Mouse (Mus musculus): ENCODE data around the gene Cdk8. TPM values are rescaled to one million over a fixed set of nuclear protein-coding genes. Genes with fewer than 3 reads are reported as not detected.

Cdk8 gene
- total and polyA plus RNA-seq, 3 experiments = 28.3 to 160 (median 67.0) TPM

DNA sequence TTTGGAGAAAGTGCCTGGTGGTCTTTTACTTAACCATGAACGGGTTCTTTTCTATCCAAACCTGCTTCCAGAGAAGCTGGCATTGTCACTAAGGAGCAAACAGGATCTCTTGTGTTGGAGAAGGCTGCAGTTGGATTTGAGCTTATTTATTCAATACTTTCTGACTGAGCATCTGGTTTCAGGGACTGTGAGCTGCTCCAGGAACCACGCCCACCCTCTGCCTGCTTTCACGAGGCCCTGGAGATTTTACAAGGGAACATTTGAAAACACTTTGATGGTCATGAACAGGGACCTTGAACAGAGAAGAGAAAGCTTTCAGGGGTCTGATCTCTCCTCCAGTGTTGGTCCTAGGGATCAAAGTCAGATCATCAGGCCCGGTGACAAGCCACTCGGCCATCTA, 87.0 kb downstream of the Cdk8 start:
- H3K4me3 ChIP-seq (ENCODE audit: low read depth, low read length) = no peak overlapping the region
- TF ChIP-seq GATA2 (IDR thresholded peaks at IDR 0.05; ENCODE audit: borderline replicate concordance, low read depth, low read length) = no peak
- TF ChIP-seq POLR2AphosphoS5 (IDR thresholded peaks at IDR 0.05; ENCODE audit: insufficient replicate concordance, low read depth, low read length) = no peak
- TF ChIP-seq CTCF (IDR thresholded peaks at IDR 0.05; ENCODE audit: low read depth, low read length) = no peak
- no peak for TF ChIP-seq TAL1 (conservative IDR thresholded peaks at IDR 0.05; ENCODE audit: low read depth, low read length)
- no peak for TF ChIP-seq GATA1 (IDR thresholded peaks at IDR 0.05; ENCODE audit: borderline replicate concordance, low read length)
- no peaks in the 10 kb centered on the region for H3K9me3 ChIP-seq (replicated peaks)
- no peaks in the 10 kb centered on the region; the same call in 1 of the 2 replicates for H3K27me3 ChIP-seq (ENCODE audit: insufficient read depth, low read length)
- ATAC-seq (ENCODE audit: extremely low read depth, insufficient number of reproducible peaks, low FRiP score, poor library complexity, severe bottlenecking) = no peak
- H3K4me1 ChIP-seq (ENCODE audit: insufficient read depth, low read depth, low read length) = no peaks in the 10 kb centered on the region
- no peak for DNase-seq (ENCODE audit: low spot score)
- H3K36me3 ChIP-seq (replicated peaks) = no peaks in the 10 kb centered on the region

DNA sequence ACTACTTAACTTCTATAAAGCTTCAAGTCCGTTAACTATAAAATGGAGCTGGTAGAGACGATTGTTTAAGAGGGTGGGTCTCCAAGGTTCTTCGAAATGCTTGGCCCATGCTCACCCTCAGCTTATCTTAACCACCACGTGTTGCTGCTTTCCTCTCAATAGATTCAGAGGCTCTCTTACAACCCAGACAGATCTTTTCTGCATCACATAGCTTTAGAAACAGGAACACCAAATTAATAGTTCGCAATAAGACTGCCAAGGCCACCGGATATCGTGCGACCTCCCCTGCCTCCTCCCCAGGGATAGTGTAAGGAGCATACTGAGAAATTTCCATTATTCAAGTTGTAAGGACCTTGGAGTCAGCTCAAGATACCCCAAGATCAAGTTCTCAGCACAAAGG, 87.4 kb downstream of the Cdk8 start:
- Histone ChIP-seq H3K9me3 (replicated peaks) (no peaks in the 10 kb centered on the region), H3K4me1 (ENCODE audit: insufficient read depth, low read depth, low read length) (no peaks in the 10 kb centered on the region), H3K36me3 (replicated peaks) (no peaks in the 10 kb centered on the region), H3K27me3 (ENCODE audit: insufficient read depth, low read length) (no peaks in the 10 kb centered on the region; the same call in 1 of the 2 replicates), H3K4me3 (ENCODE audit: low read depth, low read length) (no peak overlapping the region)
- DNase-seq (ENCODE audit: low spot score) = no peak
- TF ChIP-seq GATA1 (IDR thresholded peaks at IDR 0.05; ENCODE audit: borderline replicate concordance, low read length) (no peak), TAL1 (conservative IDR thresholded peaks at IDR 0.05; ENCODE audit: low read depth, low read length) (no peak), CTCF (IDR thresholded peaks at IDR 0.05; ENCODE audit: low read depth, low read length) (no peak), POLR2AphosphoS5 (IDR thresholded peaks at IDR 0.05; ENCODE audit: insufficient replicate concordance, low read depth, low read length) (no peak), GATA2 (IDR thresholded peaks at IDR 0.05; ENCODE audit: borderline replicate concordance, low read depth, low read length) (no peak)
- ATAC-seq (ENCODE audit: extremely low read depth, insufficient number of reproducible peaks, low FRiP score, poor library complexity, severe bottlenecking) = no peak

- H3K27me3 ChIP-seq (ENCODE audit: insufficient read depth, low read length) = no peaks in the 10 kb centered on the region
- no peak overlapping the region for H3K4me3 ChIP-seq (ENCODE audit: low read depth, low read length)
- ATAC-seq (ENCODE audit: extremely low read depth, insufficient number of reproducible peaks, low FRiP score, poor library complexity, severe bottlenecking) (no peak), DNase-seq (ENCODE audit: low spot score) (no peak)
- no peaks in the 10 kb centered on the region for H3K9me3 ChIP-seq (replicated peaks)
- TF ChIP-seq POLR2AphosphoS5 (IDR thresholded peaks at IDR 0.05; ENCODE audit: insufficient replicate concordance, low read depth, low read length) = no peak
- no peak for TF ChIP-seq TAL1 (conservative IDR thresholded peaks at IDR 0.05; ENCODE audit: low read depth, low read length)
- no peak for TF ChIP-seq GATA2 (IDR thresholded peaks at IDR 0.05; ENCODE audit: borderline replicate concordance, low read depth, low read length)
- no peaks in the 10 kb centered on the region for H3K36me3 ChIP-seq (replicated peaks)
- no peaks in the 10 kb centered on the region for H3K4me1 ChIP-seq (ENCODE audit: insufficient read depth, low read depth, low read length)
These were observed 97.9 kb downstream of the Cdk8 start for GRCm38 (mm10) chr5:146328941-146329340.

GRCm38 (mm10) chr5:146329541-146329940, 98.5 kb downstream of the Cdk8 start:
- H3K4me3 ChIP-seq (ENCODE audit: low read depth, low read length) = no peak overlapping the region
- H3K4me1 ChIP-seq (ENCODE audit: insufficient read depth, low read depth, low read length) = no peaks in the 10 kb centered on the region
- ATAC-seq (ENCODE audit: extremely low read depth, insufficient number of reproducible peaks, low FRiP score, poor library complexity, severe bottlenecking) (no peak), DNase-seq (ENCODE audit: low spot score) (no peak)
- H3K36me3 ChIP-seq (replicated peaks) = no peaks in the 10 kb centered on the region
- no peaks in the 10 kb centered on the region for H3K9me3 ChIP-seq (replicated peaks)
- H3K27me3 ChIP-seq (ENCODE audit: insufficient read depth, low read length) = no peaks in the 10 kb centered on the region
- TF ChIP-seq POLR2AphosphoS5 (IDR thresholded peaks at IDR 0.05; ENCODE audit: insufficient replicate concordance, low read depth, low read length) (no peak), GATA1 (IDR thresholded peaks at IDR 0.05; ENCODE audit: borderline replicate concordance, low read length) (no peak), TAL1 (conservative IDR thresholded peaks at IDR 0.05; ENCODE audit: low read depth, low read length) (no peak), CTCF (IDR thresholded peaks at IDR 0.05; ENCODE audit: low read depth, low read length) (no peak), GATA2 (IDR thresholded peaks at IDR 0.05; ENCODE audit: borderline replicate concordance, low read depth, low read length) (no peak)

DNA sequence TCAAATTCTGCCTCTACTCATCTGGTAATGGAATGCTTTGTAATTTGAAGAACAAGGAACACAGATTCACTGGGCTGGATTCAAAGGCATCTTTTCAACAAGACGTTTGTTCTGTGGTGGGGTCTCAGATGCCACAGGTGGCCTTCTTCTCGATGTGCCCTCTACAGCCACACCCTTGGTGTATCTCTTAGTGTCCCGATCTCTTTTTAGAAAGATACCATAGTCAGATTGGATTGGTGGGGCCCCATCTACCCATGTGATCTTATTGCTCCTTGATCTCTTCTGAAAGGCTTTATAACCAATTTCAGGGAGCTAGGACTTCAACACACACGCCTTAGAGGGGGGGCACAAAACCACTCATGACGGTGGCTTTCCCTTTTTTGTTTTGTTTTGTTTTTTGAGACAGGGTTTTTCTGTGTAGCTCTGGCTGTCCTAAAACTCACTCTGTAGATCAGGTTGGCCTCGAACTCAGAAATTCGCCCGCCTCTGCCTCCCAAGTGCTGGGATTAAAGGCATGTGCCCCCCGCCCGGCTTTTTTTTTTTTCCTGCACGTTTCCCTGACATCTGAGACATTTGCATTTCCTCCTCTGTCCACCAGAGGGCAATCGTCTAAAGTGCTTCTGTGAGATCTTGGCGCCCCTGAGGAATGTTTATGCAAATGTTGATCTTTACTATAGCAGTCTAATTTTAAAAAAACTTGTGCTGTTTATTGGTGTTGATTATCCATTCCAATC, 99.2 kb downstream of the Cdk8 start:
- no peaks in the 10 kb centered on the region for H3K4me1 ChIP-seq (ENCODE audit: insufficient read depth, low read depth, low read length)
- no peaks in the 10 kb centered on the region for H3K9me3 ChIP-seq (replicated peaks)
- H3K27me3 ChIP-seq (ENCODE audit: insufficient read depth, low read length) = no peaks in the 10 kb centered on the region
- ATAC-seq (ENCODE audit: extremely low read depth, insufficient number of reproducible peaks, low FRiP score, poor library complexity, severe bottlenecking) (peak; percentile 54; the same call in 1 of the 2 replicates), DNase-seq (ENCODE audit: low spot score) (peak; percentile 25)
- H3K36me3 ChIP-seq (replicated peaks) = no peaks in the 10 kb centered on the region
- no peak for TF ChIP-seq POLR2AphosphoS5 (IDR thresholded peaks at IDR 0.05; ENCODE audit: insufficient replicate concordance, low read depth, low read length)
- TF ChIP-seq GATA1 (IDR thresholded peaks at IDR 0.05; ENCODE audit: borderline replicate concordance, low read length) = no peak
- TF ChIP-seq TAL1 (conservative IDR thresholded peaks at IDR 0.05; ENCODE audit: low read depth, low read length) = no peak
- no peak for TF ChIP-seq GATA2 (IDR thresholded peaks at IDR 0.05; ENCODE audit: borderline replicate concordance, low read depth, low read length)
- peak; percentile 41; the same call in 1 of the 2 replicates for TF ChIP-seq CTCF (IDR thresholded peaks at IDR 0.05; ENCODE audit: low read depth, low read length)
- no peak overlapping the region for H3K4me3 ChIP-seq (ENCODE audit: low read depth, low read length)

- Histone ChIP-seq H3K36me3 (replicated peaks) (no peaks in the 10 kb centered on the region), H3K4me3 (ENCODE audit: low read depth, low read length) (no peak overlapping the region), H3K27me3 (ENCODE audit: insufficient read depth, low read length) (no peaks in the 10 kb centered on the region), H3K9me3 (replicated peaks) (no peaks in the 10 kb centered on the region), H3K4me1 (ENCODE audit: insufficient read depth, low read depth, low read length) (no peaks in the 10 kb centered on the region)
- no peak for DNase-seq (ENCODE audit: low spot score)
- no peak for ATAC-seq (ENCODE audit: extremely low read depth, insufficient number of reproducible peaks, low FRiP score, poor library complexity, severe bottlenecking)
- no peak for TF ChIP-seq GATA2 (IDR thresholded peaks at IDR 0.05; ENCODE audit: borderline replicate concordance, low read depth, low read length)
- no peak for TF ChIP-seq GATA1 (IDR thresholded peaks at IDR 0.05; ENCODE audit: borderline replicate concordance, low read length)
- TF ChIP-seq POLR2AphosphoS5 (IDR thresholded peaks at IDR 0.05; ENCODE audit: insufficient replicate concordance, low read depth, low read length) = no peak
- TF ChIP-seq TAL1 (conservative IDR thresholded peaks at IDR 0.05; ENCODE audit: low read depth, low read length) = no peak
- no peak for TF ChIP-seq CTCF (IDR thresholded peaks at IDR 0.05; ENCODE audit: low read depth, low read length)
These were observed 99.7 kb downstream of the Cdk8 start for GRCm38 (mm10) chr5:146330765-146331115.

Data from G1E (cell line).